Mouse (Mus musculus): ENCODE measurements around the gene Tiam1.

Gene Tiam1

DNA sequence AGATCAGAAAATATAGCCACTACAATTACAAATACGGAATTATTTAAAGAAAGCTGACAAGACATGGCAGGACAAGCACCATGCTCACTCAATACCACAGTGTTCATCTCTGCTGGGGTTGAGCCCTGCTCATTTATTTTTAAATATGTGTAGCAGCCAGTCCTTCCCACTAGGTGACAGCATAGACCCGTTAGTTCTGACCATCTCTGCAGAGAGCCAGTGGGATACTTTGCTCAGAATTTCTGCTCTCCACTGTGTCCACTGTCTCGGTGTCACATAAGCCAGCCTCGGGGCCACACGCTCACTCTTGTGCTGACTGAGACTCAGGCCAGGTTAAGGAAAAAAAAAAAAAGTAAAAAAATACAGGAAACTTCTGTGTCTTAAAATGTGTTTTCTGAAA is 299.0 kb downstream of the Tiam1 start:
- DNase-seq (ENCODE audit: low read depth, low spot score): no peak

DNA sequence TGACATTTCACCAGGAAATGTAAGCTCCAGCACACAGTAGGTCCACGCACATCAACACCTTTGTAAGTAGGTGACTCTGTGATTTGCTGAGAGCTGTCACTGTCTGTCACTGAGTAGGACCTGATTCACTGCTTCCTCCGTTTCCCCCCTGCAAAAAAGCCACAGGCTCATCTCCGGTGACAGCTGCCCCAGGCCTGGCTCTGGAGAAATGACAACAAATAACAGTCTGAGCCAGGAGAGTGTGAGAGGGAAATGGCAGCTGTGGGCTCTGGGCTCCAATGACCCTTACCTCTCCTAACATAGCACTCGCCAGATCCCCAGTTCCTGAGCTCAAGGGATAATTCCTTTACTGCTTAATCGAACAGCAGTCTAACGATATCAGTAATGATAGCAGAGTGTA is 301.7 kb downstream of the Tiam1 start:
- DNase-seq (ENCODE audit: low read depth, low spot score): no peak

DNA sequence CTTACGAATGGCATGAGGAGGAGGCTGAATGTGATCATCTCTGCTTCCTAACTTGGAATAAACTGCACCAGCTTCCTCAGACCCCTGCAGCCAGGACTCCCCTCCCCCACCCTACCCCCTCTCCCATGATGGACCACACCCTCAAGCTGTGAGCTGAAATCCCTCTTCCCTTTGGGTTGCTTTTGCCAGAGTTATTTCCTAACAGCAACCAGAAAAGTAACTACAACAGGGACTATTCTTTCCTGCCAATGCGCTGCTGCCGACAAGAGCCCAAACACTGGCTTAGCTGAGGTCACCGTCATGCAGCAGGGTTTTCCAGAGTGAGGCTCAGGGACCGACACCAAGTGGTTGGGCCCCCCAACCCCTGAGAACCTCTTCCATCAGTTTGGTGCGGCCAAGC is 303.2 kb downstream of the Tiam1 start:
- no peak for DNase-seq (ENCODE audit: low read depth, low spot score)

DNA sequence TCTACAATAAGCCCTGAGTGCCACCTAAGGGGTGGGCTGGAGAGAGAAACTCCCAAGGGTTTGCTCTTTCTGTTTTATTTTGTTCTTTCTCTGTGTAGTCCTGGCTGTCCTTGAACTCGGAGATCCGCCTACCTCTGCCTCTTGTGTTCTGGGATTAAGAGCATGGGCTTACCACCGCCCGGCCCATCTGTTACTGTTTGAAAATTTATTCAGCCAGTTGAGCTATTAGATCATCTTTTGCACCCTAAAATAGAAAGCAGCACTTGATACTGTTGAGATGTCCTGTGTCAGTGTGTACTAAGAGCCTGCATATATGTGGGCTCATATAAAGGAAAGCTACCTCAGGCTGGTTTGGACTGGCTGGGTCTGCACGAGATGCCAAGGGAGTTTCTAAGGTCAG is 303.7 kb downstream of the Tiam1 start:
- DNase-seq (ENCODE audit: low read depth, low spot score): no peak

DNA sequence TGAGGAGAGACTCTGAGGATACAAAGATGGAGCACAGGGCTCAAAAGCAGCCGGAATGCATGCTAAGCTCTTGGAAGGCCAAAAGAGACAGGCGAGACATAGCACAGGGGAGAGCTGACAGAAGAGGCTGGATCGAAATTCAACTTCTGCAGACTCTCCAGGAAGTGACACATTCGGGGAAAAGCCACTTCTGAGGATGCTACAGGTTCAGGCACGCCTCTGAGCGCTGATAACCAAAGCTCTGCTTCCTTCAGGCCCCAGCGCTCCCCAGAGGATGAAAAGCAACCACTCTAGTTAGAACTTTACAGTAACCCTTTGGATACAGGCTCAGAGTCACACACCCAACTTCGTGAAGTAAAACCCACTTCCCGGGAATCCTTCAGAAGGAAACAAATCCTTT is 306.5 kb downstream of the Tiam1 start:
- DNase-seq (ENCODE audit: low read depth, low spot score): no peak

DNA sequence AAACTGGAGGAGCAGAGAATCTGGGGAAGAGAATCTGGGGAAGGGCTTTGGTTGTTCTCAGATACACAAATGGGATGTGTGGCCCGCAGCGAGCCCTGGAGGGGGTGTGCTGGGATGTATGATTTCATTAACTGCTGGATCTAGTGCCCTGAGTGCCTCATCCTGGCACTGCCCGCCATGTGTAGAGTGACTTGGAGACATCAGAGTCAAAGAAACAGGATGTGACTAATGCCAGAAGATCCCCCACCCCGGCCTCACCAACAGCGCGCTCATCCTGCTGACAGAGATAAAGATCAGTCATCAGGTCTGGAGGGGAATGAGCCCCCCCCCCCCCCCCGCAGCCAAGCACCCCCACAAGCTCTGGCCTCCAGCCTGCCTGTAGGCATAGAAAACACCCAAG is 308.0 kb downstream of the Tiam1 start:
- DNase-seq (ENCODE audit: low read depth, low spot score): no peak

DNA sequence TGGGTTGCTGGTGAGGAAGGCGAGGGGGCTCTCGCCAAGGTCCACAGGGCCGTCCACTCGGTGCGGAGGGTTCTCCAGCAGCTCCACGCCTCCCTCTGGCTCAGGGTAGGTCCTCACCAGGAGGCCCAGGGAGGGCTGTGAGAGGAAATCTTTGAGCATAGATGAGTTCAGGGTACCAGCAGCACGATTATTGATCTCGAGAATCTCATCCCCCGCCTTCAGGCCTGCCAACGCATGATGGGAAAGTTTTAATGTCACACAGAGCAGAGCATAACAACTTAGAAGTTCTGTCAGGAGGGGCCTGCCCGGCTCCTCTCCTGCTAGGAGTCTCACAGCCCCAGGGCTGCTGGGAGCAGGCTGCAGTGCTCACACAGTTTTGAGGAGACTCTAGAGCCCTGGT is 310.6 kb downstream of the Tiam1 start:
- no peak for DNase-seq (ENCODE audit: low read depth, low spot score)

DNA sequence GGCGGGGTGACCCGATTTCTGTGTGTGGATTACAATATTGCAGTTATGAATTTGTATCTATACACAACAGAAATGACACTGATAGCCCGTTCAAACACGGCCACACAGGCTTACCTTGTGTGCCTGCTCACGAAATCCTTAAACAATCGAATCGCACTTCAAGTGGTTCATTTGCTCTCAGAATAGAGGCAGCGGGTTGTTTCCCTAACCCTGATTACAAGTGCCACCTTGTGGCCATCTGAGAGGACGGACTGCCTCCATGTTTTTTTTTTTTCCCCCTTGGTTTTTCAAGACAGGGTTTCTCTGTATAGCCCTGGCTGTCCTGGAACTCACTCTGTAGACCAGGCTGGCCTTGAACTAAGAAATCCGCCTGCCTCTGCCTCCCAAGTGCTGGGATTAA is 312.4 kb downstream of the Tiam1 start:
- DNase-seq (ENCODE audit: low read depth, low spot score): no peak

DNA sequence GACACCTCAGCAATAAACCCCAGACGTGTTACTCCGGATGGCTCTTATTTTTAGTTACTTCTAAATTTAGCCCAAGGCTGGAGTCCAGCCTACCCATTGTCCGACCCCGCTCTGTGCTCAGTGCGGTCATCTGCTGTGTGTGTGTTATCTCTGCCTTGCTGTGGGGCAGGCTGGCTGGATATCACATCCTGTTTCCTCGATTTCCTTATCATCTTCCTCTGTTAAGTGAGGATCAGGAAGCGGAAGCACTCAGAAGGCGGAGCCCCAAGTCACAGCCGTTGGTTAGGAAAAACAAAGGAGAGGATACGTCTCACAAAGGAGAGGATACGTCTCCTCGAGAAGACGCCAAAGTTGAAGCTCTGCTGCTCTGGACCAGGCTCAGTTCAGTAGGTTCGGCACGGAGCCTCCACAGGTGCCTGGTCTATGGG is 313.3 kb downstream of the Tiam1 start:
- no peak for DNase-seq (ENCODE audit: low read depth, low spot score)

DNA sequence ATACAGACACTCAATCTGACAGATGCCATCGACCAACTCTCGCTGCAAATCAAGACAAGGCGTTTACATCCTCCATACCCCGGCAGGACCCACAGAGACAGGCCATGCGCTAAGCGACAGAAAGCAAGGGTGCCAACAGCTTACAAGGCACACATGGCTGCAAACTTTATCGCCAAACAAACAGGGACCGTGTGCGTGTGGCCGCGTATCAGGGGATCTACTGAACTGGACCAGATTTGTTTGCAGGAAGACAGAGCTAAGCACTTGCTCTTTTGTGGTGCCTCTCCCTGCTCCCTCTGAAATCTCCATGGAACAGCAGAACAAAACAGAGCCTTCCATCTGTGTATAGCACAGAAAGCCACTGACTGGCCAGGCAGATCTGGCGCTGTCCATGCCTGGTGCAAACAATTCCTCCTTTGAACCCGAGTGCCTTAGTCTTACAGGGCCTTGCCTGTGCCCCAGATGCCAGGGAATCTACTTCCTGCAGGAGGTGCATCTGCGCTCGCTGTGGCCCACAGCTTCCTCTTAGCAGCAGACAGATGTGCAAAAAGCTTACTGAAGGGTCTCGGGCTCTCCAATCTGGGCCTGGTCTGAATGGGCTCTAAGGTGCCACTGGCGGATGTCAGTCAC is 316.0 kb downstream of the Tiam1 start:
- no peak for DNase-seq (ENCODE audit: low read depth, low spot score)

DNA sequence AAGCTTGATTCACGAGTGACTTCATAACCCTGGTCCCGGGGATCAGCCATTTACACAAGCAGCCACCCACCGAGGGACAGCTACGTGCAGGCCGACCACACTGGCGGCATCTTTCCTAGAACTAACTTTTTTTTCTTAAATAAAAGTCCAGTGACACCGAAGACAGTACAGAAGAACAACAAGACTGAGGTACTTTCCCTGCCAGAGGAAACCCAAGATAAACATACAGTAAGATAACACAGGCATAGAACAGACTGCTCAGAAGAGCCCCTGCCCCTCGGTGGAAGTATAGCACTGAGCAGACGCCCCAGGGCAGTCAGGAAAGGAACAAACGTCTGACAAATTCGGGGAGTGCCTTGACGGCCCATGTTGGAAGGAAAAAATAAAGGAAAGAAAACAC is 317.7 kb downstream of the Tiam1 start:
- no peak for DNase-seq (ENCODE audit: low read depth, low spot score)

DNA sequence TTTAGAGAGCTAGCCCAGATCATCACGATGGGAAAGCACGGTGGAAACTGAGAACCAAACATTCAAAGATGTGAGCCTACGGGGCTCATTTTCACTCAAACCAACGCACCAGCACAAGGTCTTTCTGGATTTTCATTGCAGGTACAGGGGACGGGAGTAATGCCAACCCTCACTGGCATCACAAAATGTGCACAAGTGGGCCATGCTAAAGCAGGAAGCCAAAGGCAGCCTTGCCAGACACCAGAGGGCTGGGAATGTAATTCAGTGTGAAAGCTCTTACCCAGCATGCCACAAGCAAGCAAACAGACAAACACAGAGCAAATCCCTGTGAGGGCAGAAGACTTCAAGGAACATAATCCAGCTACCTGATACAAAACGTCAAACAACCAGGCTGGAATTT is 320.7 kb downstream of the Tiam1 start:
- no peak for DNase-seq (ENCODE audit: low read depth, low spot score)

DNA sequence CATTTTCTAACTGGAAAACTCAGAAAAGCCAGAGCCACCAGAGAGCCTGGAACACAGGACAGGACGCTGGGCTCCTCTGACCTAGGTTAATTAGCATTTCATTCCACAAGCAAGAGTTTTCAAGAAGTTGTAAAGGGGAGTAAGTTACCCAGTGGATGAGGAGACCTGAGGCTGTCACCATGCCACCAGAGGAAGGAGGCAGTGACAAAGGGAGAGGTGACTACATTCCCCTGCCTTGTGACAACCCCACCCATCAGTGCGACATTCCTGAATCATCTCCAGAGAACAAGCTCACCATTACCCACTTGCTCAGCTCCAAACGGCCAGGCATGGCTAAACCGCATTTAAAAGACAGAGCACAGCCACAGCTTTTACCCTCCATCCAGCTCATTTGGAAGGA is 324.9 kb downstream of the Tiam1 start:
- no peak for DNase-seq (ENCODE audit: low read depth, low spot score)

DNA sequence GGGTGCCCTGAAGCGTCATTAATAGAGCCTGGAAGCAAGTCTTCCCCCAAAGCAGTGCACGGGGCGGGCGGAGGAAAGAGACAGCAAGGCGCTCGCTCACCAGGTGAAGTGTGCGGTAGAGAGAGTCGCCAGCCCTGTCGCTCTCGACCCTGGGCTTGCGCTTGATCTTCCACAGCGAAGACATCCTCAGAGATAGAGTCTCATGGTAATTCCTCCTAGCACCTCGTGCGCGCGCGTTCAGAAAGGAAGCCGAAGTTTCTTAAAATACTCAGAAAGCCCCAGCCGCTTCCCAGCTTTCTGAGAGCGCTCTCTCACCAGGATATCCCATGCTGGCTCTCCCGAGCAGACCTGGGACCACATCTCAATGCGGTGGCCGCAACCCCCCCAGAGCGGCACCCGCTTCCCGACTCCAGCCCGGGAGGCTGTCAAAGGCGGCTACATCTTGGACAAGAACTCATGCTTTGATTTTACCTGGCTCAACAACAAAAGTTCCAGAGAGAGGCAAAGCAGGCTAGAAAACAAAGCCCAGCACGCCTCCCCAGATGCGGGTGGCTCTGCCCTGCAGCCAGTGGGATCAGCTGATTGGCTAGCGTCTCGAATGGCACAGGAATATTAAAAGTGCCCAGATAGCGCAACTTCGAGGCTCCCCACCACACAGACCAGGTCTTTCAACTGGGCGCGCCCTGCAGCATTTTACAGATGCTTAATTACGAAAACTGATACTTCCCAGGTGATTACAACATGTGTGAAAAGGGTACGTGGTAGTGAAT is 325.5 kb downstream of the Tiam1 start:
- DNase-seq (ENCODE audit: low read depth, low spot score): no peak

DNA sequence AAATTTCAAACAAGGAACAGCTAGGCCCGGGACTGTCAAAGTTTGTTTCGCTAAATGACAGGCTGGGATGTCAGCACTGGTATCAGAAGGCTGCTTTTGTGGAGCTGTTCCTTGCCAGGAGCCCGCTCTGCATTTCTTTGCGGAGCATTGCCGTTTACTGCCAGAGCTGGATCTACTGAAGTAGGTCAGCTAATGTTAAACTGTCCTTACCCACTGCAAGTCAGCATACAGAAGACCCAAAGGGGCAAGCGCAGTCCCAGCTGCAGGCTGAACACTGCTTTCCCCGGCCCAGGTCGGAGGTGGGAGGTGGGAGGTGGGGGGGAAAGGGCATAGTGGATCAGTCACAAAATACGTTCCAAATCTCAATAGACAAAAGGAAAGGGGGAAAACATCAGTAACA is 326.3 kb downstream of the Tiam1 start:
- no peak for DNase-seq (ENCODE audit: low read depth, low spot score)

DNA sequence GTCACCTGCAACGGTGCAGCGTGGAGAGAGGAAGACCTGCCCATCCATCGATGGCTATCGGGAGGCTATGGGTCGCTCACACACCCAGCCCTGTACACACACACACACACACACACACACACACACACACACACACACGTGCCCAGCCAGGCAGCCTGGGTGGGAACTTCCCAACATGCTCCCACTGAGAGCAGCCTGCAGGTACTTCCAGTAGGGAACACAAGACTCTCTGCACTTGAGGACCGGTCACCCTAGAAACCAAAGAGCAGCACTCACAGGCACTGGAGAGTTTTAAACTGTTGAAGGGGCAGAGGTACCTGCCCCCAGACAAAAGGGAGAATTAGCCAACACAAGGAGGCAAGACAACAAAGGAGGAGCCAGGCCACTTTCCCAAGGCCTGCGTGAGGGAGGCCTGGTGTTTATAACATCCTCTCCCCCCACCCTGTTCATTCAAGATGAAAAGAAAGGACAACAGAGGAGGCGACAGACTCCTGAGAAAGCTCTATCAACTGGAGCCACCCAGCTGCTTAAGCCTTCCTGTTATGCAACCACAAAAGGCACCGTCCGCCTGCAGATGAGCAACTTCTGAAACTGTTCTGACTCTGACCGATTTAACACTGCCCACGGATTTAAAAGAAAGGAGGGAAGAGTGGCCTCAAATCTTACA is 326.9 kb downstream of the Tiam1 start:
- DNase-seq (ENCODE audit: low read depth, low spot score): no peak

DNA sequence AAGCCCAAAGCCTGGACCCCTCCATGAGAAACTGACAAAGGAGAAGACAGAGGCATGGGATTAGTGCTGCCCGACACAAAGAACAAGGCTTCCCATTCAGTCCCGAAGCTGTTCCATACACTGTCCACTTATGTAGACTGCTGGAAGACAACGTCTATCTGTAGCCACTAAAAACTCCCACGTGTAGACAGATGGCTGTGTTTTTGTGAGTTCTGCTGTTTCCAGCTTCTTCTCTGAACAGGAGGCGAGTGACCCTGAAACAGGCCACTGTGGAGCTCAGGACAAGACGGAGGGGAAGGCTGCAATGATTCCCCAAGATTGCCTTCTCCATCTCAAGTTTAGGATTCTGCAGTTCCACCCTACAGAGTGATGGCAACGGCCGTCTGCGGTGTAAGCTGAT is 330.0 kb downstream of the Tiam1 start:
- DNase-seq (ENCODE audit: low read depth, low spot score): no peak

DNA sequence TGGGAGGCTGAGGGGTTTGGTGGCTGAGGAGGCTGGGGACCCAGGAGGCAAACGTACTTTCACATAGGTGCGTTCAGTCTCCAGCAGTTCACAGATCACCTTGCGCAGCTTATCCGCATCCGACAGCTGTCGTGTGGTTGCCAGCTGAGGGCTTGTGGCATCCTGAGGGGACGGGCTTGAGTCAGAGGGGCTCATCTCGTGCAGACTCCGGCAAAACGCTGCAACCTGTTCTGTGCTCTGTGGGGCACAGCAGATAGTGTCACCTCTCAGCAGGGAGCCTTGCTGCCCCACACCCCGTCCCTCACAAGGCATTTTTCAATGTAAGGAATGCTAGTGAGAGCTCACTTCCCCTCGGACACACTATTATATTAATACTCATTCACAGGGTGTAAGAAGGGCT is 330.7 kb downstream of the Tiam1 start:
- no peak for DNase-seq (ENCODE audit: low read depth, low spot score)

DNA sequence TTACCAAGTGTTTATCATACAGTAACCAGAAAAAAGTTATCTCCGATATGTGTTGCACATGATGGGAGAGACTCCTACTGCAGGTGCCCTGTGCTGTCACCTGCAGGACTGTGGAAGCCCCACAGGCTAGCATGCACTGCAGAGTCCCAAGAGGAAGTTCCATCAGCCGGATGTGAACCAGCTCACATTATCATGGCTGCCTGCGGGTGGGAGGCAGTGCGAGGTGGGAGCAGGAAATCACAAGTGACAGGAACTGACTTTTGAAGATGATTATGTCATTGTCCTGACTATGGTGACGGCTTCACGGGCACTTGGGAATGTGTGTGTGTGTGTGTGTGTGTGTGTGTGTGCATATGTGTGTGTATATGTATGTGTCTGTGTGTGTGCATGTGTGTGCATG is 333.2 kb downstream of the Tiam1 start:
- DNase-seq (ENCODE audit: low read depth, low spot score): no peak

DNA sequence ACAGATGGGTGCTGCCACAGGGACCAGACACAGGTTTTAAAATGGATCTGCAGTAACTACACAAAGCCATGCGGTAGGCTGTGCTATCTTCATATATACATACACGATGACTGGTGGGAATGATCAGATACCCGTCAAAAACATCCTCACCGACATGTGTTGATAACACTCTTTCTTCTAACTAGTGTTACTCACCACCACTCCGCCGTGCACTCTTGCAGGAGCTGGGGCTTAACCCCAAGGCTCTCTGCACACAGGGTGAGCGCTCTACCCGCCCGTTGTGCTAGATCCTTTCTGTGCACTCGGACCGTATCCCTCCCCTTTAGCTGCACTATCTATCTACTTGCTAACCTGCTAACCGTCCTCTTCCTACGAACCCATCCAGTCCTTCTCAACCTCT is 335.4 kb downstream of the Tiam1 start:
- no peak for DNase-seq (ENCODE audit: low read depth, low spot score)

DNA sequence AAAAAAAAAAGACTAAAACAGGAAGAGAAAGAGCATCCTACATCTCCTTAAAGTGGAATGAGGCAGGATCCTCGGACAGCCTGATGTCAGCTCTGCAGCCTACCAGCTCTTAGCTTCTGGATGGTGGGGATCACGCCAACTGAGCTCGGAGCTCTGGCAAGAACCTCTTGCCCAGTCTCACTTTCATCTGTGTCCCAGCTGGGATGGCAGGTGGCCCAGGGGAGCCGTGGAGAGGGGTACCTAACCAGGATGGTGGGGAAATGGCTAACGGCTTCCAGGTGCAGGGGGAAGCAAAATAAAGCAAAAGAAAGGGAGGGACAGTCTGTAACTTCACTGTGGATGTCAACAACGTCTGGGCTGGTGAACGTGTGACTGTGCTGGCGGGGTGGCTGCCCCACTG is 337.6 kb downstream of the Tiam1 start:
- no peak for DNase-seq (ENCODE audit: low read depth, low spot score)

DNA sequence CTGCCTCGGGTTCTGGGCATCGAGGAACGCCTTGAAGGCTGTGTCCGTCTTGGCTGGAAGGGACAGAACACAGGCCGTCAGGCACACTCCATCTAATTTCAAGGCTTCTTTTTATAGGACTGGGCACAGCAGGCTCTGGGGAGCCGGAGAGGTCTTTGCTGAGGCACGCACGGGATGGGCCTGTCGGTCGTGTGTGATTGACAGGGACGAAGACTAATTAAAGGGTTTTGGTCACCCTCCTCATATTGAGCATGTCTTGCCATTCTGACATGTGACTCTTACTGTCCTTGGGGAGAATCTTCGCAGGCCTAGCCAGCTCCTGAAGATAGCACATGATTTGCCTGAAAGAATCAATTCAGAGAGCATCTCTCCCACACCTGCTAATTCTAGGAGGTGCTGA is 338.4 kb downstream of the Tiam1 start:
- DNase-seq (ENCODE audit: low read depth, low spot score): no peak

DNA sequence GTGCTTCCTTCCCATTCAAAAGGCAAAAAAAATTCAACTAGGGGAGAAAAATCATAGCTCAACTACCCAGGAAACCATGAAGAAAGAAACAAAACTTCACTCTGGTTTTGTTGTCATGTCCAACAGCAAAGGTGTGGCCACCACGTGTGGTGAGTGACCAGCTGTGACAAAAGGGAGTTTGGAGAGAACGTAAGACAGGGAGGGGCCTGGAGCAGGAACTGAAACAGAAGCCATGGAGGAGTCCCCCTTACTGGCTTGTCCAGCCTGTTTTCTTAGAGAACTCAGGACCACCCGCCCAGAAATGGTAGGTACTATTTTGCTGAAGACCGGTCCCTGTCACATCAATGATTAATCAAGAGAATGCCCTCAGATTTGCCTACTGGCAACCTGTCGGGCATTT is 342.1 kb downstream of the Tiam1 start:
- no peak for DNase-seq (ENCODE audit: low read depth, low spot score)
